Mouse (Mus musculus) liver, adult 2 months (tissue): Measurements from ENCODE around the gene Cdhr4. TPM values are rescaled to one million over a fixed set of nuclear protein-coding genes. Genes with fewer than 3 reads are reported as not detected.

Experiments
- DNase-seq: peaks from one replicate; pipeline ENCODE4 v3.0.0-alpha.2; 2011; ENCODE audit warnings: low read depth, low spot score; ENCODE audit errors: extremely low read depth
- H3K27ac ChIP-seq: fragments of 200-500 bp; replicated peaks from 2 replicates; pipeline ENCODE4 v1.5.1; 2012; ENCODE audit warnings: low read depth, mild to moderate bottlenecking, control low read depth, inconsistent platforms, low read length; ENCODE audit not compliant: insufficient read depth
- H3K27me3 ChIP-seq: fragments of 200-500 bp; 2 replicates; pipeline ENCODE4 v1.6.1; 2012; ENCODE audit warnings: mild to moderate bottlenecking, moderate library complexity, low read length, inconsistent platforms; ENCODE audit not compliant: control insufficient read depth, insufficient read depth
- H3K36me3 ChIP-seq: fragments of 200-500 bp; 2 replicates; pipeline ENCODE4 v1.6.1; 2012; ENCODE audit warnings: low read length, inconsistent platforms; ENCODE audit not compliant: control insufficient read depth, insufficient read depth
- H3K4me1 ChIP-seq: fragments of 200-500 bp; 2 replicates; pipeline ENCODE4 v1.6.1; 2011; ENCODE audit warnings: low read length; ENCODE audit not compliant: control insufficient read depth, insufficient read depth
- H3K4me3 ChIP-seq: fragments of 200-500 bp; 2 replicates; pipeline ENCODE4 v1.5.1; 2011; ENCODE audit warnings: low read depth, mild to moderate bottlenecking, control low read depth, low read length, moderate library complexity; ENCODE audit not compliant: insufficient read depth
- H3K79me2 ChIP-seq: fragments of 200-500 bp; 2 replicates; pipeline ENCODE4 v1.6.1; 2012; ENCODE audit warnings: inconsistent platforms, mild to moderate bottlenecking, low read length, moderate library complexity; ENCODE audit not compliant: control insufficient read depth, insufficient read depth
- H3K9ac ChIP-seq: fragments of 200-500 bp; 2 replicates; pipeline ENCODE4 v1.6.1; 2012; ENCODE audit warnings: low read depth, mild to moderate bottlenecking, control low read depth, inconsistent platforms, low read length
- CTCF ChIP-seq: fragments of 200-500 bp; IDR thresholded peaks from 2 replicates; pipeline ENCODE4 v1.5.1; 2011; ENCODE audit warnings: low read depth, low read length, control low read depth
- POLR2A ChIP-seq: fragments of 200-500 bp; IDR thresholded peaks from 2 replicates; pipeline ENCODE4 v1.6.1; 2011; ENCODE audit warnings: low read length, control low read depth; ENCODE audit not compliant: insufficient read depth; ENCODE audit errors: extremely low read depth
- WGBS: fragments of 180-500 bp; shearing (Covaris S2); methylation state at CpG from one replicate; pipeline ENCODE4 v1.1.7; 2018; 5-methylcytosine and 5-hydroxymethylcytosine counted together
- polyA plus RNA-seq: library from polyadenylated mRNA; depleted of rRNA; stranded (reverse); fragments of >200 nt; gene quantifications from 2 replicates; pipeline ENCODE4 v1.2.3, GENCODE M21; 2012; rRNA removed
- total RNA-seq: library from RNA; depleted of rRNA; stranded (reverse); fragments of >200 nt; gene quantifications from 2 replicates; pipeline ENCODE4 v1.2.3, GENCODE M21; 2014; rRNA removed

Cdhr4 gene
- total and polyA plus RNA-seq, 2 experiments = 0.44 TPM; not detected in 1

GRCm38 (mm10) chr9:108046582-108046981, 54.3 kb downstream of the Cdhr4 start:
- Histone ChIP-seq H3K9ac (no peak overlapping the region), H3K36me3 (peaks cover 8% of the 10 kb centered on the region), H3K27me3 (no peaks in the 10 kb centered on the region), H3K4me1 (peaks cover 16% of the 10 kb centered on the region), H3K79me2 (peaks cover 4% of the 10 kb centered on the region; the same call in 1 of the 2 replicates), H3K27ac (no peak overlapping the region), H3K4me3 (no peak overlapping the region)
- DNase-seq = no peak
- TF ChIP-seq POLR2A (no peak), CTCF (no peak)
- 97% methylated on average over 4 of the region's 4 CpGs for WGBS

GRCm38 (mm10) chr9:108047601-108048565, 55.6 kb downstream of the Cdhr4 start:
- H3K9ac ChIP-seq = peak overlapping the region; percentile 62; the same call in 1 of the 2 replicates
- H3K4me1 ChIP-seq = peaks cover 17% of the 10 kb centered on the region
- TF ChIP-seq POLR2A (no peak), CTCF (no peak)
- 44% methylated on average over 17 of the region's 17 CpGs for WGBS
- peak overlapping the region; percentile 43 for H3K27ac ChIP-seq
- H3K4me3 ChIP-seq = peak overlapping the region; percentile 71; the same call in 1 of the 2 replicates
- peaks cover 4% of the 10 kb centered on the region; the same call in 1 of the 2 replicates for H3K79me2 ChIP-seq
- DNase-seq = no peak
- H3K27me3 ChIP-seq = no peaks in the 10 kb centered on the region
- H3K36me3 ChIP-seq = peaks cover 4% of the 10 kb centered on the region; the same call in 1 of the 2 replicates

DNA sequence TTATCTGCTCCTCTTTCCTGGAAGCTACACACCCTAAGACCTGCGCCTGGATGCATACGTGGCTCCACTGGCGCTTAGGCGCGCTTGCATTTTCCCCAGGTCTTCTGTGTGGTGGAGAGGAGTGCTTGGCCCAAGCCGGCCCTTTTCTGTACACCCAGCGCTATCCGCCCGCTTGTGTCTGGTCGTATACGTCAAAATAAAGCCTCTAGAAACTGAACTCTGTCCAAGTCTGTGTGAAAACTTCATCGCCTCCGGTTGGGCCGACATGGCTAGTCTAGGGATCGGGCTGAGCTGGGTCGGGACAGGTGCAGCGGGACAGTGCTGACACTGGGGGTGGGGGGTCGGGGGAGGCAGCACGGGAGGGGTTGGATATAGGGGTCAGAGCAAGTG, 56.3 kb downstream of the Cdhr4 start:
- Histone ChIP-seq H3K79me2 (peaks cover 4% of the 10 kb centered on the region; the same call in 1 of the 2 replicates), H3K9ac (peak overlapping the region; percentile 62), H3K27ac (peak overlapping the region; percentile 43), H3K36me3 (peaks cover 4% of the 10 kb centered on the region; the same call in 1 of the 2 replicates), H3K4me3 (peak overlapping the region; percentile 71), H3K27me3 (no peaks in the 10 kb centered on the region), H3K4me1 (peaks cover 23% of the 10 kb centered on the region)
- WGBS = 2% methylated on average over 19 of the region's 19 CpGs
- DNase-seq = no peak
- TF ChIP-seq CTCF (no peak), POLR2A (no peak)

DNA sequence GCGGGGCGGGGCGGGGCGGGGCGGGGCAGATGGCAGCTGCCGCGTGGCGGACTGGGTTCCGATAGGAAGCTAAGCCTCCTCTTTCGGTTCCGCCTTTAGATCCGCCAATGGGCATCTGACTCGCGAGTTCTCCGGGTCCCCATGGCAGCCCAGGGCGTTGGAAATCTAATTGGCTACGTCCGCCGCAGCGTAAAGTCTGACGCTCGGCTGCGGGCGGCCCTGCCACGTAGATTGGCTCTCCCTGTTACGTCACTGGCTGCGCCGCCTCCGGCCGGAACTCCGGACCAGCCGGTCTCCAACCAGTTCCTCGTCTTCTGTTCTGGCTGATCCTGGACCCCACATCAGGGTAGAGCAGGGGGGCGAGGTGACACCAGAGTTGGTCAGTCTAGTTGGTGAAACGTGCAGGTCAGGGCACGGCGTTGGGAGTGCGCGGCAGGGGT, 56.7 kb downstream of the Cdhr4 start, which contains the start of gene Gmppb:
Gene Gmppb (plus strand): TSS at position 227 of the 440 bp plus-strand sequence.
- Histone ChIP-seq H3K36me3 (peaks cover 4% of the 10 kb centered on the region; the same call in 1 of the 2 replicates), H3K4me1 (peaks cover 24% of the 10 kb centered on the region), H3K4me3 (peak within 1 kb of the TSS; percentile 83), H3K27me3 (no peaks in the 10 kb centered on the region), H3K9ac (peak within 1 kb of the TSS; percentile 88), H3K79me2 (peaks cover 4% of the 10 kb centered on the region; the same call in 1 of the 2 replicates), H3K27ac (peak within 1 kb of the TSS; percentile 65)
- DNase-seq = peak; percentile 95
- under 1% methylated on average over 39 of the region's 39 CpGs for WGBS
- TF ChIP-seq CTCF (no peak), POLR2A (peak; percentile 79)

Other genes starting within 250 kb of the Cdhr4 start
- gene Rbm5, start 221.5 kb upstream of the Cdhr4 start, total RNA-seq = 46.2 and 48.3 TPM in 2 replicates
- gene Rbm5, start 221.5 kb upstream of the Cdhr4 start, polyA plus RNA-seq = 18.1 and 31.3 TPM in 2 replicates
- 31.8 and 34.4 TPM in 2 replicates for gene Rbm6, start 119.3 kb upstream of the Cdhr4 start, total RNA-seq
- gene Rbm6, start 119.3 kb upstream of the Cdhr4 start, polyA plus RNA-seq = 8.3 and 9.9 TPM in 2 replicates
- gene Mon1a, start 104.3 kb upstream of the Cdhr4 start, total RNA-seq = 9.2 and 12.4 TPM in 2 replicates
- 29.2 and 29.6 TPM in 2 replicates for gene Mon1a, start 104.3 kb upstream of the Cdhr4 start, polyA plus RNA-seq
- gene Mst1r, start 85.6 kb upstream of the Cdhr4 start, total RNA-seq = 0.18 and 0.27 TPM in 2 replicates
- 0.70 and 1.2 TPM in 2 replicates for gene Mst1r, start 85.6 kb upstream of the Cdhr4 start, polyA plus RNA-seq
- gene Actl11, start 64.0 kb upstream of the Cdhr4 start, total RNA-seq = not detected in 2 replicates
- gene Actl11, start 64.0 kb upstream of the Cdhr4 start, polyA plus RNA-seq = not detected in 2 replicates
- 0.07 TPM in 1 of 2 replicates, not detected in the other for gene Camkv, start 56.8 kb upstream of the Cdhr4 start, total RNA-seq
- gene Camkv, start 56.8 kb upstream of the Cdhr4 start, polyA plus RNA-seq = not detected in 2 replicates
- 0.18 and 0.40 TPM in 2 replicates for gene Traip, start 42.4 kb upstream of the Cdhr4 start, total RNA-seq
- gene Traip, start 42.4 kb upstream of the Cdhr4 start, polyA plus RNA-seq = 0.12 and 0.21 TPM in 2 replicates
- 16.4 and 22.0 TPM in 2 replicates for gene Uba7, start 17.0 kb upstream of the Cdhr4 start, total RNA-seq
- 19.3 and 30.6 TPM in 2 replicates for gene Uba7, start 17.0 kb upstream of the Cdhr4 start, polyA plus RNA-seq
- not detected in 2 replicates for gene Gm20661, start 9.4 kb upstream of the Cdhr4 start, total RNA-seq
- gene Gm20661, start 9.4 kb upstream of the Cdhr4 start, polyA plus RNA-seq = 0.10 TPM in 1 of 2 replicates, not detected in the other
- gene Inka1, start 6.6 kb upstream of the Cdhr4 start, total RNA-seq = 0.87 and 1.3 TPM in 2 replicates
- gene Inka1, start 6.6 kb upstream of the Cdhr4 start, polyA plus RNA-seq = 1.1 and 1.7 TPM in 2 replicates
- gene Gm20662, start 3.9 kb downstream of the Cdhr4 start, total RNA-seq = 1.7 TPM in 1 of 2 replicates, not detected in the other
- gene Gm20662, start 3.9 kb downstream of the Cdhr4 start, polyA plus RNA-seq = 0.44 and 0.76 TPM in 2 replicates
- 40.1 and 47.7 TPM in 2 replicates for gene Ip6k1, start 10.0 kb downstream of the Cdhr4 start, total RNA-seq
- gene Ip6k1, start 10.0 kb downstream of the Cdhr4 start, polyA plus RNA-seq = 45.7 and 46.3 TPM in 2 replicates
- gene Gmppb, start 56.7 kb downstream of the Cdhr4 start, total RNA-seq = 14.0 and 54.7 TPM in 2 replicates
- 16.5 and 21.4 TPM in 2 replicates for gene Gmppb, start 56.7 kb downstream of the Cdhr4 start, polyA plus RNA-seq
- gene Amigo3, start 60.7 kb downstream of the Cdhr4 start, total RNA-seq = 0.37 and 0.47 TPM in 2 replicates
- gene Amigo3, start 60.7 kb downstream of the Cdhr4 start, polyA plus RNA-seq = 1.2 and 2.8 TPM in 2 replicates
- gene Mst1, start 87.9 kb downstream of the Cdhr4 start, total RNA-seq = 143 and 177 TPM in 2 replicates
- gene Mst1, start 87.9 kb downstream of the Cdhr4 start, polyA plus RNA-seq = 203 and 264 TPM in 2 replicates
- gene Rnf123, start 90.8 kb downstream of the Cdhr4 start, total RNA-seq = 19.6 and 29.6 TPM in 2 replicates
- gene Rnf123, start 90.8 kb downstream of the Cdhr4 start, polyA plus RNA-seq = 79.8 and 97.5 TPM in 2 replicates
- 53.3 and 54.3 TPM in 2 replicates for gene Apeh, start 102.1 kb downstream of the Cdhr4 start, total RNA-seq
- gene Apeh, start 102.1 kb downstream of the Cdhr4 start, polyA plus RNA-seq = 89.0 and 116 TPM in 2 replicates
- gene Bsn, start 197.9 kb downstream of the Cdhr4 start, total RNA-seq = under 0.01 TPM in 2 replicates
- gene Bsn, start 197.9 kb downstream of the Cdhr4 start, polyA plus RNA-seq = under 0.01 TPM in 1 of 2 replicates, not detected in the other